Mouse (Mus musculus): Measurements from ENCODE around the gene Jdp2. TPM values are rescaled to one million over a fixed set of nuclear protein-coding genes. Genes with fewer than 3 reads are reported as not detected.
A peak's percentile ranks its signal among the peaks of the same experiment; 100 is the strongest.

Jdp2 gene
- total and polyA plus RNA-seq, 2 experiments = 1.1 to 1.6 TPM

GRCm38 (mm10) chr12:85581261-85582066, 17.4 kb upstream of the Jdp2 start:
- Histone ChIP-seq H3K27me3 (ENCODE audit: control insufficient read depth, insufficient read depth, low read length) (no peaks in the 10 kb centered on the region), H3K4me3 (ENCODE audit: insufficient read depth, low read depth, low read length) (no peak overlapping the region), H3K36me3 (ENCODE audit: control insufficient read depth, insufficient read depth, low read length) (no peaks in the 10 kb centered on the region), H3K4me1 (ENCODE audit: control insufficient read depth, insufficient read depth, low read length) (no peaks in the 10 kb centered on the region), H3K9ac (ENCODE audit: low read depth, low read length) (no peak overlapping the region), H3K79me2 (ENCODE audit: control insufficient read depth, insufficient read depth, low read length) (no peaks in the 10 kb centered on the region), H3K27ac (replicated peaks; ENCODE audit: insufficient read depth, low read depth, low read length) (no peak overlapping the region)
- TF ChIP-seq POLR2A (IDR thresholded peaks at IDR 0.05; ENCODE audit: extremely low read depth, insufficient read depth, low read length) (no peak), CTCF (IDR thresholded peaks at IDR 0.05; ENCODE audit: low read depth, low read length) (no peak)
- 62% methylated on average over 15 of the region's 15 CpGs for WGBS
- DNase-seq (ENCODE audit: extremely low read depth, low read depth, low spot score) = no peak

- H3K27ac ChIP-seq (replicated peaks; ENCODE audit: insufficient read depth, low read depth, low read length) = no peak overlapping the region
- H3K79me2 ChIP-seq (ENCODE audit: control insufficient read depth, insufficient read depth, low read length) = no peaks in the 10 kb centered on the region
- H3K27me3 ChIP-seq (ENCODE audit: control insufficient read depth, insufficient read depth, low read length) = no peaks in the 10 kb centered on the region
- no peaks in the 10 kb centered on the region for H3K4me1 ChIP-seq (ENCODE audit: control insufficient read depth, insufficient read depth, low read length)
- H3K36me3 ChIP-seq (ENCODE audit: control insufficient read depth, insufficient read depth, low read length) = no peaks in the 10 kb centered on the region
- no peak overlapping the region for H3K9ac ChIP-seq (ENCODE audit: low read depth, low read length)
- H3K4me3 ChIP-seq (ENCODE audit: insufficient read depth, low read depth, low read length) = no peak overlapping the region
- no peak for TF ChIP-seq CTCF (IDR thresholded peaks at IDR 0.05; ENCODE audit: low read depth, low read length)
- no peak for TF ChIP-seq POLR2A (IDR thresholded peaks at IDR 0.05; ENCODE audit: extremely low read depth, insufficient read depth, low read length)
- WGBS = 93% methylated on average over 5 of the region's 5 CpGs
- DNase-seq (ENCODE audit: extremely low read depth, low read depth, low spot score) = no peak
Measured at GRCm38 (mm10) chr12:85582067-85582316, 16.8 kb upstream of the Jdp2 start.

- no peak for DNase-seq (ENCODE audit: extremely low read depth, low read depth, low spot score)
- 79% methylated on average over 11 of the region's 11 CpGs for WGBS
- Histone ChIP-seq H3K4me1 (ENCODE audit: control insufficient read depth, insufficient read depth, low read length) (no peaks in the 10 kb centered on the region), H3K4me3 (ENCODE audit: insufficient read depth, low read depth, low read length) (no peak overlapping the region), H3K27me3 (ENCODE audit: control insufficient read depth, insufficient read depth, low read length) (no peaks in the 10 kb centered on the region), H3K36me3 (ENCODE audit: control insufficient read depth, insufficient read depth, low read length) (no peaks in the 10 kb centered on the region), H3K27ac (replicated peaks; ENCODE audit: insufficient read depth, low read depth, low read length) (no peak overlapping the region), H3K9ac (ENCODE audit: low read depth, low read length) (no peak overlapping the region), H3K79me2 (ENCODE audit: control insufficient read depth, insufficient read depth, low read length) (no peaks in the 10 kb centered on the region)
- TF ChIP-seq CTCF (IDR thresholded peaks at IDR 0.05; ENCODE audit: low read depth, low read length) = no peak
- TF ChIP-seq POLR2A (IDR thresholded peaks at IDR 0.05; ENCODE audit: extremely low read depth, insufficient read depth, low read length) = no peak
Measured at GRCm38 (mm10) chr12:85585761-85586258, 13.0 kb upstream of the Jdp2 start.

GRCm38 (mm10) chr12:85589870-85590382, 8.9 kb upstream of the Jdp2 start:
- Histone ChIP-seq H3K27ac (replicated peaks; ENCODE audit: insufficient read depth, low read depth, low read length) (no peak overlapping the region), H3K4me3 (ENCODE audit: insufficient read depth, low read depth, low read length) (no peak overlapping the region), H3K27me3 (ENCODE audit: control insufficient read depth, insufficient read depth, low read length) (no peaks in the 10 kb centered on the region), H3K4me1 (ENCODE audit: control insufficient read depth, insufficient read depth, low read length) (no peaks in the 10 kb centered on the region), H3K79me2 (ENCODE audit: control insufficient read depth, insufficient read depth, low read length) (no peaks in the 10 kb centered on the region), H3K36me3 (ENCODE audit: control insufficient read depth, insufficient read depth, low read length) (no peaks in the 10 kb centered on the region), H3K9ac (ENCODE audit: low read depth, low read length) (no peak overlapping the region)
- 69% methylated on average over 5 of the region's 5 CpGs for WGBS
- DNase-seq (ENCODE audit: extremely low read depth, low read depth, low spot score) = no peak
- TF ChIP-seq POLR2A (IDR thresholded peaks at IDR 0.05; ENCODE audit: extremely low read depth, insufficient read depth, low read length) (no peak), CTCF (IDR thresholded peaks at IDR 0.05; ENCODE audit: low read depth, low read length) (no peak)

GRCm38 (mm10) chr12:85592943-85593342, 5.9 kb upstream of the Jdp2 start:
- Histone ChIP-seq H3K79me2 (ENCODE audit: control insufficient read depth, insufficient read depth, low read length) (no peaks in the 10 kb centered on the region), H3K4me3 (ENCODE audit: insufficient read depth, low read depth, low read length) (no peak overlapping the region), H3K27ac (replicated peaks; ENCODE audit: insufficient read depth, low read depth, low read length) (no peak overlapping the region), H3K4me1 (ENCODE audit: control insufficient read depth, insufficient read depth, low read length) (no peaks in the 10 kb centered on the region), H3K9ac (ENCODE audit: low read depth, low read length) (no peak overlapping the region), H3K27me3 (ENCODE audit: control insufficient read depth, insufficient read depth, low read length) (no peaks in the 10 kb centered on the region), H3K36me3 (ENCODE audit: control insufficient read depth, insufficient read depth, low read length) (no peaks in the 10 kb centered on the region)
- DNase-seq (ENCODE audit: extremely low read depth, low read depth, low spot score) = peak; percentile 27
- WGBS = 61% methylated on average over 9 of the region's 9 CpGs
- TF ChIP-seq POLR2A (IDR thresholded peaks at IDR 0.05; ENCODE audit: extremely low read depth, insufficient read depth, low read length) (no peak), CTCF (IDR thresholded peaks at IDR 0.05; ENCODE audit: low read depth, low read length) (no peak)

- Histone ChIP-seq H3K4me3 (ENCODE audit: insufficient read depth, low read depth, low read length) (no peak overlapping the region), H3K27ac (replicated peaks; ENCODE audit: insufficient read depth, low read depth, low read length) (no peak overlapping the region), H3K9ac (ENCODE audit: low read depth, low read length) (no peak overlapping the region), H3K27me3 (ENCODE audit: control insufficient read depth, insufficient read depth, low read length) (no peaks in the 10 kb centered on the region), H3K4me1 (ENCODE audit: control insufficient read depth, insufficient read depth, low read length) (no peaks in the 10 kb centered on the region), H3K36me3 (ENCODE audit: control insufficient read depth, insufficient read depth, low read length) (no peaks in the 10 kb centered on the region), H3K79me2 (ENCODE audit: control insufficient read depth, insufficient read depth, low read length) (no peaks in the 10 kb centered on the region)
- WGBS = 98% methylated on average over 2 of the region's 2 CpGs
- TF ChIP-seq CTCF (IDR thresholded peaks at IDR 0.05; ENCODE audit: low read depth, low read length) (no peak), POLR2A (IDR thresholded peaks at IDR 0.05; ENCODE audit: extremely low read depth, insufficient read depth, low read length) (no peak)
- DNase-seq (ENCODE audit: extremely low read depth, low read depth, low spot score) = no peak
Measured at GRCm38 (mm10) chr12:85594390-85594789, 4.4 kb upstream of the Jdp2 start.

Measured in liver, adult 2 months (tissue).